Mouse (Mus musculus) spleen, adult 2 months (tissue): Measurements from ENCODE around the gene Cmip.

Source experiments
- CTCF ChIP-seq: fragments of 200-500 bp; IDR thresholded peaks from 2 replicates; pipeline ENCODE4 v1.5.1; 2011; ENCODE audit warnings: mild to moderate bottlenecking, inconsistent platforms; ENCODE audit not compliant: insufficient read depth, insufficient read length, insufficient replicate concordance; ENCODE audit errors: extremely low read depth
- POLR2A ChIP-seq: fragments of 200-500 bp; IDR thresholded peaks from 2 replicates; pipeline ENCODE4 v1.6.1; 2011; ENCODE audit warnings: low read depth, low read length, inconsistent platforms

DNA sequence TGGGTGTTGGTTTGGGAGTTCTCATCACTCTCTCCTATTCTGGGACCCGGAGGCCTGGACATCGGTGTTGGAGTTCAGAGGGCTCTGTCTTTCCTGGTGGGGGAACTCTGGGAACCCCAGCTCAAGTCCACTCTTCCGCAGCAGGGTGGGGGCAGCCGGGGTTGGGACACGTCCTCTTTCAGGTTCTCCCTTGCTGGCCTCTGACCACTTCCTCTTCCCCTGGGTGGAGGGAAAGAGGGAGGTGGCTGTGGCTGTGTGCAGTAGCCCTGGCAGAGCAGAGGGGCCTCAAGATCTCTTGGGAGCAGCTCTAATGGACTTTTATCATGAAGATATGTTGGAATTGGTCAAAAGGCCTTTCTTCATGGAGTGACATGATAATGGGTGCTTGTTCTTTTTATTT is 225.0 kb downstream of the Cmip start:
- TF ChIP-seq POLR2A = no peak
- no peak for TF ChIP-seq CTCF
